Mouse (Mus musculus): Measurements from ENCODE around the gene Tmem169. TPM values are rescaled to one million over a fixed set of nuclear protein-coding genes. Genes with fewer than 3 reads are reported as not detected.

Gene Tmem169
- polyA plus RNA-seq, 1 experiment, result 0.41 TPM

DNA sequence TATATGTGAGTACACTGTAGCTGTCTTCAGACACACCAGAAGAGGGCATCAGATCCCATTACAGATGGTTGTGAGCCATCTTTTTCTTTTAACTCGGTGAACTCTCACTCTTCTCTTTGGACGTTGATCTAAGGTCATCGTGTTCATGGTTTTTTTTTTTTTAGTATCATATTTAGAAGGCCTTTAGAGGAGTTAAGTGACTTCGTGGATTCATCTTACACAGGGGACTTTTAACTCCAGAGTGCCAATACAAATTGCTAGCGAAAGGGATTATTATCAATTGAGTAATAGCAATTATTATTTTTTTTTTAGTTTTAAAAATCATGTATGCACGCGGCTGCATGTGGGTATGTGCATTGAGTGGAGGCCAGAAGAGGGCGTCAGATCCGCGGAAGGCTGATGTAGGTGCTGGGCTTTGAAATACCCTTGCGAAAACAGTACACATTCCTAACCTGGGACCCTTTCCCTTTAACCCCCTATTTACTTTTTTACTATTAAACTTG, 22.6 kb downstream of the Tmem169 start:
- Histone ChIP-seq H3K4me3 (peak overlapping the region; percentile 47), H3K36me3 (ENCODE audit: control insufficient read depth, insufficient read depth) (peaks cover 6% of the 10 kb centered on the region), H3K27me3 (ENCODE audit: control insufficient read depth, insufficient read depth, insufficient read length) (no peaks in the 10 kb centered on the region), H3ac (ENCODE audit: control insufficient read depth, insufficient read length) (no peak overlapping the region), H3K4me2 (ENCODE audit: low read depth) (peak overlapping the region; percentile 68), H3K79me2 (ENCODE audit: control insufficient read depth, insufficient read depth) (peaks cover 7% of the 10 kb centered on the region)
- TF ChIP-seq POLR2A (IDR thresholded peaks at IDR 0.05; ENCODE audit: insufficient read length, low read depth), result no peak
- TF ChIP-seq CEBPB (IDR thresholded peaks at IDR 0.05; ENCODE audit: insufficient read depth, poor library complexity, severe bottlenecking), result no peak
- no peak for TF ChIP-seq MYOG (IDR thresholded peaks at IDR 0.05; ENCODE audit: control insufficient read depth in 1 of 3, insufficient read depth in 1 of 3, insufficient read length in 2 of 3, low read depth in 2 of 3)
- TF ChIP-seq E2F4 (IDR thresholded peaks at IDR 0.05; ENCODE audit: insufficient read depth), result no peak
- TF ChIP-seq SRF (IDR thresholded peaks at IDR 0.05; ENCODE audit: control insufficient read depth, insufficient read length, low read depth), result no peak
- no peak for TF ChIP-seq MYOD1 (IDR thresholded peaks at IDR 0.05; ENCODE audit: control insufficient read depth in 1 of 3, insufficient read length in 2 of 3, low read depth in 2 of 3)
- no peak for TF ChIP-seq TCF3 (IDR thresholded peaks at IDR 0.05; ENCODE audit: insufficient read length, low read depth)
- TF ChIP-seq REST (IDR thresholded peaks at IDR 0.05; ENCODE audit: insufficient read depth, insufficient read length), result no peak
- no peak for TF ChIP-seq POLR2AphosphoS2 (IDR thresholded peaks at IDR 0.05; ENCODE audit: insufficient read length, low read depth)
- TF ChIP-seq USF1 (IDR thresholded peaks at IDR 0.05; ENCODE audit: low read depth), result no peak
- no peak for TF ChIP-seq MAX (IDR thresholded peaks at IDR 0.05; ENCODE audit: low read depth)
- no peak for TF ChIP-seq TCF12 (IDR thresholded peaks at IDR 0.05; ENCODE audit: insufficient read depth, poor library complexity, severe bottlenecking)

- TF ChIP-seq E2F4 (IDR thresholded peaks at IDR 0.05; ENCODE audit: insufficient read depth) (no peak), CEBPB (IDR thresholded peaks at IDR 0.05; ENCODE audit: insufficient read depth, poor library complexity, severe bottlenecking) (peak; percentile 90), POLR2AphosphoS2 (IDR thresholded peaks at IDR 0.05; ENCODE audit: insufficient read length, low read depth) (peak; percentile 69), POLR2A (IDR thresholded peaks at IDR 0.05; ENCODE audit: insufficient read length, low read depth) (peak; percentile 64)
- H3K4me2 ChIP-seq (ENCODE audit: low read depth), result peak within 1 kb of the TSS; percentile 68
- H3K79me2 ChIP-seq (ENCODE audit: control insufficient read depth, insufficient read depth), result peaks cover 7% of the 10 kb centered on the region
- peak within 1 kb of the TSS; percentile 11 for H3ac ChIP-seq (ENCODE audit: control insufficient read depth, insufficient read length)
- peaks cover 11% of the 10 kb centered on the region for H3K36me3 ChIP-seq (ENCODE audit: control insufficient read depth, insufficient read depth)
- no peaks in the 10 kb centered on the region for H3K27me3 ChIP-seq (ENCODE audit: control insufficient read depth, insufficient read depth, insufficient read length)
- H3K4me3 ChIP-seq, result peak within 1 kb of the TSS; percentile 47
These were observed 23.2 kb downstream of the Tmem169 start, which contains the start of gene Xrcc5 for GRCm38 (mm10) chr1:72307317-72307798. Gene Xrcc5, plus strand, starts transcription at chr1:72307421.

GRCm38 (mm10) chr1:72308919-72309318, 24.8 kb downstream of the Tmem169 start:
- Histone ChIP-seq H3K4me2 (ENCODE audit: low read depth) (peak overlapping the region; percentile 68), H3K79me2 (ENCODE audit: control insufficient read depth, insufficient read depth) (peaks cover 7% of the 10 kb centered on the region), H3ac (ENCODE audit: control insufficient read depth, insufficient read length) (no peak overlapping the region), H3K36me3 (ENCODE audit: control insufficient read depth, insufficient read depth) (peaks cover 17% of the 10 kb centered on the region), H3K27me3 (ENCODE audit: control insufficient read depth, insufficient read depth, insufficient read length) (no peaks in the 10 kb centered on the region), H3K4me3 (no peak overlapping the region)
- TF ChIP-seq TCF12 (IDR thresholded peaks at IDR 0.05; ENCODE audit: insufficient read depth, poor library complexity, severe bottlenecking) (no peak), POLR2AphosphoS2 (IDR thresholded peaks at IDR 0.05; ENCODE audit: insufficient read length, low read depth) (no peak), SRF (IDR thresholded peaks at IDR 0.05; ENCODE audit: control insufficient read depth, insufficient read length, low read depth) (no peak), MYOD1 (IDR thresholded peaks at IDR 0.05; ENCODE audit: control insufficient read depth in 1 of 3, insufficient read length in 2 of 3, low read depth in 2 of 3) (no peak)

DNA sequence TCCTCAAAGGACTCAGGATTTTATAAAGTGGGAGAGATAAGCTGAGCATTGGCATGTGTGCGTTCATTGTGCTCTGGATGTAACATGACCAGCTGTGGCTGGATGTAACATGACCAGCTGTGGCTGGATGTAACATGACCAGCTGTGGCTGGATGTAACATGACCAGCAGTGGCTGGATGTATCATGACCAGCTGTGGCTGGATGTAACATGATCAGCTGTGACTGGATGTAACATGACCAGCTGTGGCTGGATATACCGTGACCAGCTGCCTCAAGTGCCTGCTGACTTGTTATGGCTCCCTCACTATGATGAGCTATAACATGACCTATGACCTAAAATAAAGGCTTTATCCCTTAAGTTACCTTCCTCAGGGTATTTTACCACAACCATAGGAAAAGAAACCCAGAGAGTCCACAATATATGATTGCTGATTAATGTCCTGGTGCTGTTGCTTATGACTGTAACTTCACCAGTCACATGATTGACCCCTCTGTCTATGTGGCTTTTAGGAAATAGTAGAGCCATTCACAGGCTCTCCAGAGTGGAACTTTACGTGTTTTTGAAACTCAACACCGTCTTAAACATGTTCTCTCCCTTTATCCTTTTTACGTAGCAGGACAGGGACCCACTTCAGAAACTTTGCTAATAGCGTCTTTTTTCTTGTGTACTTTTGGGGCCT, 25.7 kb downstream of the Tmem169 start:
- Histone ChIP-seq H3K4me3 (no peak overlapping the region), H3K27me3 (ENCODE audit: control insufficient read depth, insufficient read depth, insufficient read length) (no peaks in the 10 kb centered on the region), H3K36me3 (ENCODE audit: control insufficient read depth, insufficient read depth) (peaks cover 17% of the 10 kb centered on the region), H3ac (ENCODE audit: control insufficient read depth, insufficient read length) (no peak overlapping the region), H3K79me2 (ENCODE audit: control insufficient read depth, insufficient read depth) (peaks cover 7% of the 10 kb centered on the region), H3K4me2 (ENCODE audit: low read depth) (peak overlapping the region; percentile 68)
- TF ChIP-seq MYOG (IDR thresholded peaks at IDR 0.05; ENCODE audit: control insufficient read depth in 1 of 3, insufficient read depth in 1 of 3, insufficient read length in 2 of 3, low read depth in 2 of 3), result peak; percentile 75 to 94 (median 93)
- peak; percentile 18 for TF ChIP-seq POLR2AphosphoS2 (IDR thresholded peaks at IDR 0.05; ENCODE audit: insufficient read length, low read depth)
- peak; percentile 91 for TF ChIP-seq TCF12 (IDR thresholded peaks at IDR 0.05; ENCODE audit: insufficient read depth, poor library complexity, severe bottlenecking)
- peak; percentile 56 for TF ChIP-seq USF1 (IDR thresholded peaks at IDR 0.05; ENCODE audit: low read depth)
- TF ChIP-seq SRF (IDR thresholded peaks at IDR 0.05; ENCODE audit: control insufficient read depth, insufficient read length, low read depth), result peak; percentile 7
- peak; percentile 97 for TF ChIP-seq TCF3 (IDR thresholded peaks at IDR 0.05; ENCODE audit: insufficient read length, low read depth)
- TF ChIP-seq REST (IDR thresholded peaks at IDR 0.05; ENCODE audit: insufficient read depth, insufficient read length), result no peak
- TF ChIP-seq MYOD1 (IDR thresholded peaks at IDR 0.05; ENCODE audit: control insufficient read depth in 1 of 3, insufficient read length in 2 of 3, low read depth in 2 of 3), result peak; percentile 82 to 98 (median 98)
- TF ChIP-seq CEBPB (IDR thresholded peaks at IDR 0.05; ENCODE audit: insufficient read depth, poor library complexity, severe bottlenecking), result no peak
- TF ChIP-seq E2F4 (IDR thresholded peaks at IDR 0.05; ENCODE audit: insufficient read depth), result no peak
- TF ChIP-seq MAX (IDR thresholded peaks at IDR 0.05; ENCODE audit: low read depth), result no peak
- no peak for TF ChIP-seq POLR2A (IDR thresholded peaks at IDR 0.05; ENCODE audit: insufficient read length, low read depth)

All from myocyte (in vitro differentiated cells).